Mouse (Mus musculus): ENCODE measurements around the gene Cacna1a. TPM values are rescaled to one million over a fixed set of nuclear protein-coding genes. Genes with fewer than 3 reads are reported as not detected.
"Not testable (repeated sequence)": the region's sequence is repeated elsewhere in the genome, so short reads cannot be mapped to it uniquely, and the experiment has no call there.

Gene Cacna1a
- total RNA-seq, 2 experiments from 2014 or later = 0.31 to 0.33 TPM

DNA sequence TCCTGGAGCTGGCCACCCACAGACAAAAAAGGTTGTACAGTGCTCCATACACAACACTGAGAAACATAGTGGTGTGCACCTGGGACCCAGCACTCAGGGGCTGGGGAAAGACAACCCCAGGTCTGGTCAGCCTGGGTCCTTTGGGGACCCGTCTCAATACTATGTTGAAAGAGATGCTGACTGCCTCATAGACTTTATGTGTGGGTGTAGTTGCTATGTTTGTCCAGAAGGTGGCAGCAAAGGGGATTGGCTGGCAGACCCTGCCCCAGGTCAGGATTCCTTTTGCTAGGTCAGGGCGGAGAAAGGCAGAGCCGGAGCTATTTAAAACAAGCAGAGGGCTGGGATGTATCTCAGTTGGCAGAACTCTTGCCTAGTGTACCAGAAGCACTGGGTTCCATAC is 191.4 kb downstream of the Cacna1a start:
- ATAC-seq (ENCODE audit: poor library complexity, severe bottlenecking) = peak; percentile 80

DNA sequence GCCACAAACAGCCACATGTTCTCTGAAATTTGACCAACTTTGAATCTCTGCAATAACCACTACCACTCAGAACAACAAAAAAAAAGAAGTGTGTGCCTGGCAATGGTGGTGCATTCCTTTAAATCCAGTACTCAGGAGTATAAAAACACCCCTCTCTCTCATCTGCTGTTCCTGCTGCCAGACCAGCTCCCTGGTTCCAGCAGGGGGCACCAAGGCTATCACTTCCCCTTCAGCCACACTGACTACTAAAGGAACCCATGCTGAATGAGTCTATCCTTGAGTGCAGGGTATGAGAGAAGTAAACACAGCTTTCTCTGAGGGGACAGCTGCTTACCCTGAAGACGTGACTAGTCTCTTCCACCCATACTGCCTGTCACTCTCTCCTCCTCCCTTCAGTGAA is 197.1 kb downstream of the Cacna1a start:
- ATAC-seq (ENCODE audit: poor library complexity, severe bottlenecking) = 0 out of 2 replicates have a peak, but pooled peaks have one; percentile 35

DNA sequence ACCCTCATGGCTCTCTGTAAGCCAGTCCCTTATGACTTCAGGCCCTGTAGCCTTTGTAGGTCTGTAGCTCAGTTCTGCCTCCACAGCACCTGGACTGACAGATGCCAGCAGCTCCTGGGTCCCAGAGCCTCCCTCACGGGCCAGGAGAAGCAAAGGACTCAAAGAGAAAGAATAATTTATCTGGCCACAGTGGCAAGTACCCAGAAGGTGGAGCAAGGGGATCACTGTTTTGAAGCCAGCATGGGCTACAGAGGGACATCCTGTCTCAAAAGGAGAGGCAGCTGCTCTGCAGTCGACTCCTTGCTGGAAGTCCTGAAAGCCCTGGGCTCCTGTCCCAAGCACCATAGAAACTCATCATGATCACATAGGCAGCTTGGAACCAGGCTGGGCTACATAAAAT is 198.0 kb downstream of the Cacna1a start:
- no peak for ATAC-seq (ENCODE audit: poor library complexity, severe bottlenecking)

- ATAC-seq (ENCODE audit: poor library complexity, severe bottlenecking) = peak; percentile 29
These were observed 200.3 kb downstream of the Cacna1a start for GRCm38 (mm10) chr8:84588498-84588897.

- ATAC-seq (ENCODE audit: poor library complexity, severe bottlenecking) = peak; percentile 79
These were observed 203.9 kb downstream of the Cacna1a start for GRCm38 (mm10) chr8:84592015-84592662.

- ATAC-seq (ENCODE audit: poor library complexity, severe bottlenecking) = no peak
These were observed 204.9 kb downstream of the Cacna1a start for GRCm38 (mm10) chr8:84593143-84593542.

DNA sequence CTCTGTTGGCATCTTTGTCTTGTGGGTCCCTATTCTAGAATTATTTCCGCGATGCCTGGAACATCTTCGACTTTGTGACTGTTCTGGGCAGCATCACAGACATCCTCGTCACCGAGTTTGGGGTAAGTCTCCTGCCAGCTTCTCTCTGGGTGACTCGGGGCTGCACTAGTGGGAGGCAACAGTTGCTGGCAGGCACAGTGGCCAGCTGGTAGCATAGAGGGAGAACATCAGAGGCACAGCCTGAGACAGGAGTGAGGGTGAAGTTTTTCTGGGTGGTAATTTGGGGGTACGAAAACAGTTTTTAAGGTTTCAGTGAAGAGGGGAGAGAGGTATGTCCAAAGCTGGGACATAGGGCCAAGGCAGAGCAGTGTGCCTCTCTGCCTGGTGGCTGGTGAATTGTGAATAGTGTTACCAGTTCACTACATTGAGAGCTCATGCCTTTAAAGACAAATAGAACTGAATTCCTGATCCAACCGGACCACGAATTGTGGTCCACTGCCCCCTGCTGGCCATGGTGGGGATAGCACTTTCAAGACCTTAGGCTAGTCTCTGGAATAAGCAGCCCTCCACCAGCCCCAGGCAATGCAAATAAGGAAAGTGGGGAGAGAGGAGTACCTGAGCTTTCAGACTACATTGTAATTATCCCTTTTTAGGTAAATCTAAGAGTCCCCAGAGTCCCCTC is 206.0 kb downstream of the Cacna1a start:
- ATAC-seq (ENCODE audit: poor library complexity, severe bottlenecking) = peak; percentile 50

DNA sequence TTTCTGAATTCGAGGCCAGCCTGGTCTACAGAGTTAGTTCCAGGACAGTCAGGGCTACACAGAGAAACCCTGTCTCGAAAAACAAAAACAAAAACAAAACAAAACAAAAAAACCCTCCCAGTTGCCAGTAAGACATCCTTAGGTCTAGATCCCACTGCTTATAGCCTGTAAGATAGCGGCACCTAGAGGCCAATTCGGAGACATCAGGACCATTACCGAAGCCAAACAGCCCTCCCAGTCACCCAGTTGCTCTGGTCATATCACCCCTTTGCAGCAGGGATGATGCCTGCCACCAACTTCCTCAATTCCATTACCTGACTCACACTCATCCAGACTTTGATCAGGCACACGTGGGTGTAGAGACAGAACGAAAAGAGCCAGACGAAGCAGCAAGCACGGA is 207.4 kb downstream of the Cacna1a start:
- ATAC-seq (ENCODE audit: poor library complexity, severe bottlenecking) = peak; percentile 75

DNA sequence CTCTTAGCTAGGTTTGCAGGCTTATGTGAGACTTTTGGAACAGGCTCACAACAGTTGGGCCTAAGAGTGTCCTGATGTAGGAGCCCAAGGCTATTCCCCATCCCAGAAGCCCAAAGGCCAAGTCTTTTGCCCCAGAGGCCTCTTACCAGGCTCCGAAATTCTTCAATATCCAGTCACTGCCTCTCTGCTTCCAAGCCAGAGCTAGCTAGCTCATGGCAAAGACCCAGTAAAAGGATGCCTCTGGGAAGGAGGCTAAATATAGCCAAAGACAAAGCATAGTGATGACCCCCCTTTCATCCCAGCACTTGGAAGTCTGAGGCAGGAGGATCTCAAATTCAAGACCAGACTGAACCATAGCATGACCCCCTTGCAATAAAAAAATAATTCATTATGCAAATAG is 211.2 kb downstream of the Cacna1a start:
- ATAC-seq (ENCODE audit: poor library complexity, severe bottlenecking) = no peak

DNA sequence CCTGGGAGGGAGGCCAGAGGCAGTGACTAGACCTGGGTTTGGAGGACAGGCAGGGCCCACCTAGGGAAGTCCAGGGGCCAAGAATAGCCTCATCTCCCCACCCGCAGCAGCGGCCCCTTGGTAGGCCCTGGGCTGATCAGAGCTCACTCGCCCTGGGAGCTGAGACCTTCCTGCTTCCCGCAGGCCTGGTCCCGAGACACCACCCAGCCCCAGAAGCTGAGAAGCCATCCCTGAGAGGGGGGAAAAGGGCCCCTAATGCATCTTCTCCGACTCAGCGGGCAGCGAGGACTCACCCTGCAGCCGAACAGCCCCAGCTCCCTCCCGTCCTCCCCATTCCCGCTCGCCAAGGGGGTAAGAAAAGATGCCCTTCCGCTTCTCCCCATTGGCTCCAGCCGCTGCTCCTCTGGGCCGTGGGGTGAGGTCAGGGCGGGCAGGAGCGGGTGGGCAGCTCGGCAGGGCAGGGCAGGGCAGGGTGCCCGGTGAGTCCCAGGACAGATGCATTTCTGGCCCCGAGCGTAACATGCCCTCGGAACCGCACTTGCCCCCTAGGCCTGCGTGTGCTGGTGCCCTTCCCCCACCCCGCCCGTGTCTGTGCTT is 212.2 kb downstream of the Cacna1a start:
- no peak for ATAC-seq (ENCODE audit: poor library complexity, severe bottlenecking)

DNA sequence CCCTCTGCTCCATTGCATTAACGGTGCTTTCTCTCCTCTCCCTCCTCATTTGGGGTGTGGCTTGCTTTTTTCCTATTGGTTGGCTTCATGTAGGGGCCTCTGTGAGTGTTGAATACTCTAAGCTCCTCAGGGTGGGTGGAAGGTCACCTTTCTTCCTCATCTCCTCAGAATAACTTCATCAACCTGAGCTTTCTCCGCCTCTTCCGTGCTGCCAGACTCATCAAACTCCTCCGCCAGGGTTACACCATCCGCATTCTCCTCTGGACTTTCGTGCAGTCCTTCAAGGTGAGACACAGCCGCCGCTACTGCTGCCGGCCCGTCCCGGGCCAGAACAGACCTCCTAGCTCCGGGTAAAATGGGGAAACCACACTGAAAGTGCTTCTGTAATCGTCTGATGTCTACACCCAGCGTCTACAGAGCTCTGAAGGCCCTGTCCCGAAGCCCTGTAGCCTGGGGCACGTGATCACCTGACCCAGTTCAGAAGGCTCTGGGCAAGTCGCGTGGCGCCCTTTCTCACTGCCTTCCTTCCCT is 213.0 kb downstream of the Cacna1a start:
- ATAC-seq (ENCODE audit: poor library complexity, severe bottlenecking) = peak; percentile 75

GRCm38 (mm10) chr8:84614512-84615223 is 226.4 kb downstream of the Cacna1a start:
- ATAC-seq (ENCODE audit: poor library complexity, severe bottlenecking) = peak; percentile 69

GRCm38 (mm10) chr8:84615666-84616485 is 227.6 kb downstream of the Cacna1a start:
- ATAC-seq (ENCODE audit: poor library complexity, severe bottlenecking) = no peak

DNA sequence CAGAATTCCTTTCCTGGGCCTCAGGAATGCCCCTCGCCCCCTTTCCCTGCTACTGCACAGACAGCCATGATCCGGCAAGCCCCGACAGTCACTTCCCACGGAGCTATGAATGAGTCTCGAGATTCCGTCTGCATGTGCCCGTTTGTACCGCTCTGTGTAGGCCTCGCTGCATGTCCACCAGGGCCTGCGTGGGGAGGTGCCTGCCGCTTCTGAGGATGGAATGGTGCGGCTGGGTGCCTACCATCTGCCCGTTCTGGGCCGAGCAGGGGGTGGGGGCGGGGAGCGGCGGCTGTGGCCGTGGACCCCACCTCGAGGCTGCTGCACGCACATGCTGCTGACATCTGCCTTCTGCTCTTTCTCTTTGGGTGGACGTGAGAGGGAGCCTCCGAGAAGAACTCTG is 228.8 kb downstream of the Cacna1a start:
- no peak for ATAC-seq (ENCODE audit: poor library complexity, severe bottlenecking)

GRCm38 (mm10) chr8:84621102-84621625 is 232.9 kb downstream of the Cacna1a start:
- ATAC-seq (ENCODE audit: poor library complexity, severe bottlenecking) = no peak

GRCm38 (mm10) chr8:84623425-84623824 is 235.2 kb downstream of the Cacna1a start:
- not testable (repeated sequence) for ATAC-seq (ENCODE audit: poor library complexity, severe bottlenecking)

DNA sequence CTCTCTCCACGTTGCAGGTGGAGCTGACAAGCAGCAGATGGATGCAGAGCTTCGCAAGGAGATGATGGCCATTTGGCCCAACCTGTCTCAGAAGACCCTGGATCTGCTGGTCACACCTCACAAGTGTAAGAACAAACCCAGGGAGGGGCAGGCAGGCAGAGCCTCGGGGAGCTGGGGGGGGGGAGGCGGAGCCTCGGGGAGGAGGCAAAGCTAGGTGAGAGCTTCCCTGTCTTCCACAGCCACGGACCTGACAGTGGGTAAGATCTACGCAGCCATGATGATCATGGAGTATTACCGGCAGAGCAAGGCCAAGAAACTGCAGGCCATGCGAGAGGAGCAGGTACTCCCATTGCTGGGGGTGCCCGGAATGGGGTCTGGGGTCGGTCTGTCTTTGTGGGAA is 241.3 kb downstream of the Cacna1a start:
- ATAC-seq (ENCODE audit: poor library complexity, severe bottlenecking) = no peak

DNA sequence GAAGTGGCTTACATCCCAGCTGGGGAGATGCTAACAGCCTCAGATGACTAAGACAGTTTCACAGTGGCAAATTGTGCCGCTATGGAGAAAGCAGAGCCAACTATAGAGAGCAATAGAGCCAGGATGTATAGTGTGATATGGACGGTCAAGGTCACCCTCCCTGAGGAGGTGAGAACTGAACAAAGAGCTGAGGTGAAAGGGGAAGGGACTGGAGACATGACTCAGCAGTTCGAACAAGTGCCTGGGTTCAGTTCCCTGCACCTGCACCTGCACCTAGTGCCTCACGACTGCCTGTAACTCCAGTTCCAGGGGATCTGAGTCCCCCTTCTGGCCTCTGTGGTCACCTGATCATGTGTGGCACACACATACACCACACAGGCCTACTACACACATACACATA is 241.9 kb downstream of the Cacna1a start:
- ATAC-seq (ENCODE audit: poor library complexity, severe bottlenecking) = no peak

- ATAC-seq (ENCODE audit: poor library complexity, severe bottlenecking) = no peak
These were observed 243.6 kb downstream of the Cacna1a start for GRCm38 (mm10) chr8:84631813-84632212.

Data from megakaryocyte, adult 5-6 weeks (primary cell).